Mouse (Mus musculus): ENCODE measurements around the gene Odf3l1.

The Odf3l1 gene

DNA sequence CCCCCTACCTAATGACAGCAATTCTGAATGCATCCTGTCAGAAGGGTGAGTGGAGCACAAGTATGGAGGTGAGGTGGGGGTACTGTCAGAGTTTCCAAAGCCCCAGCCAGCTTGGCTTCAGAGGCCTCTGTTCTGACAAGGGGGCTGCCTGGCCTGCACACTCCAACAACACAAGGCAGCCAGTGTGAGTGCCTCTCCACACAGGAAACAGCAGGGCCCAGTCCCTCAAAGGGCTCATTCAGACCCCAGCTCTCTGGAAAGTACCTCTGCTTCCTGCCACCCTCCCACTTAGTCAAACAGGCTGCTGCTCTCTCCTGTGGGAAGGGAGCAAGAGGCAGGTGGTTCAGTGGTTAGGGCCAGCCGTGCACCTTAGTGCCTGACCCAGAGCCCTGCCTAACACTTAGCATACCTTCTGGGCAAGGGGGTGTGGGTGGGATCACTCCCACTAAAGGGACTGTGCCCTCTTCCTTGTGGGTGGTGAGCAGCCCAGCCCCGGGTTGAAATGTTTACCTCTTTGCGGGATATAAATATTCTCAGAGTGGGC is 17.1 kb upstream of the Odf3l1 start:
- no peak for DNase-seq (ENCODE audit: low spot score)

- DNase-seq (ENCODE audit: low spot score) = no peak
These were observed 16.3 kb upstream of the Odf3l1 start for GRCm38 (mm10) chr9:56880790-56881189.

DNA sequence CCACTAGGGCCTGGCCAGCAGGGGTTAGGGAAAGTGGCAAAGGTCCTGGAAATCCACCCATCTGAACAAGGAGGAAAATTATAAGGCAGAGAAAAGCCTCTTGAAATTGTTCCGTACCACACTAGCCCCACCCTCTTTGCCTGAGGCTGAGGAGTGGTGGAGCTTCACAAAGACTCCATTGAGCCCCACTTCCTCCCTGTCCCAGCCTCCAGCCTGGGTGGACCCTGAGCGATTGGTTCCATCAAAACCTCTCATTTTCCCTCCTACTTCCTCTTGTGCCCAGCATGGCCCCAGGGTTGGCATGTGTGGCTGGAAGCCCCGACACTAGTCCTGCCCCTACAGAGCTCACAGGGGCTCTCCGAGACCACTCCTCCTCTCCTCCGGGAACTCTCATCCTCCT is 12.8 kb upstream of the Odf3l1 start:
- no peak for DNase-seq (ENCODE audit: low spot score)

DNA sequence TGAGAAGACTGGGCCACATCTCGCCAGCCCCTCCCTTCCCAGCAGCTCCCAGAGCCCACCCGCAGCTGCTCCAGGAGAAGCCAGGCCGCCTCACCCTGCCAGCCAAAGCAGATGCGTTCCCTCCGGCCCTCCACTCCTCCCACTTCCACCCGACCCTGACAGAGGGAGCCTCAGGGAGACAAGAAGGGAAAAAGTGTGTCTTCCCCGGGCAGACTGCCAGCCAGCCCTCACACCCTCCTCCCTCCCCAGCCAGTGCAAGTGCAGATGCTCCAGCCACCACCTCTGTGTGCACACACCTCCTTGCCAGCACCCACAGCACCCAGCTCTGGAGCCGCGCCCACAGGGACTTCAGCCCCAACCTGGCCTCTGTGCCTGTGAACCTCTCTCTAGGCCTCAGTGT is 12.3 kb upstream of the Odf3l1 start:
- no peak for DNase-seq (ENCODE audit: low spot score)

GRCm38 (mm10) chr9:56873097-56873496 is 8.6 kb upstream of the Odf3l1 start:
- no peak for DNase-seq (ENCODE audit: low spot score)

DNA sequence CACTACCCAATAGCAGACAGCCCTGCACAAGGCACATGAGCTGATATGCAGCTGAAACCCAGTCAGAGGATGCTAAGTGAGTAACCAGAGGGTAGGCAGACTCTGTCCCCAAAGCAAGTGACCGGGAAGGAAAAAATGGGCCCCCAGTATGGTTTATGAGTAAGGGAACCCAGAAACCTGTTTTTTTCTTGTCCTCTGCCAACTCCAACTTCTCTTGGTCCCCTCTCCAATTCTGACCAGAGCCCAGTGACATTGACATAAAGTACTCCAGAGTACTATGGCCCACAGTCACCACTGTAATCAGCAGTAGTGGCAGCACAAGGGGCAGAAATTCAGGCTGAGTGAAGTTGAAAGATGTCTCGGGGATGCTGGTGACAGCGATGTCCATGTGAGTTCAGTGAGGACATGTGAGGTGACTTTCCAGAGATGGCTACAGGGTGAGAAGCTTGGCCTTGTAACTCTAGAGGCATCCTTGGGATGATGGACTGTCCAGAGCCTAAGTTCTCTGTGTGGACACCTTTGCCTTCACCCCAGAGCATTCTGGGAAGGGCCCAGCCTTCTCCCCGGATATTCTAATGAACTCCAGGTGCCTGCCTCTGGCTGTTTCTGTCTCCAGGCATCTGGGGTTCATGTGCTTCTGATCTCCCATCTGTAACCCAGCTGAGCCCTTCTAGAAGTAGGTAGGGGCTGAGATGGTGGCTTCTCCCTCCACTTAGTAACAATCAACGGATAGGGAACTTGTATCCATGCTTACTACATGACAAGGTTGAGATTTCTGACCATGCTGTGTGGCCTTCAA is 7.8 kb upstream of the Odf3l1 start:
- no peak for DNase-seq (ENCODE audit: low spot score)

- DNase-seq (ENCODE audit: low spot score) = no peak
These were observed 6.7 kb upstream of the Odf3l1 start for GRCm38 (mm10) chr9:56871191-56871590.

- no peak for DNase-seq (ENCODE audit: low spot score)
These were observed 6.3 kb upstream of the Odf3l1 start for GRCm38 (mm10) chr9:56870778-56871177.

- DNase-seq (ENCODE audit: low spot score) = no peak
These were observed 5.1 kb upstream of the Odf3l1 start for GRCm38 (mm10) chr9:56869552-56869951.

- DNase-seq (ENCODE audit: low spot score) = no peak
These were observed 3.8 kb upstream of the Odf3l1 start for GRCm38 (mm10) chr9:56868292-56868691.

- DNase-seq (ENCODE audit: low spot score) = no peak
These were observed 2.0 kb upstream of the Odf3l1 start for GRCm38 (mm10) chr9:56866430-56866829.

DNA sequence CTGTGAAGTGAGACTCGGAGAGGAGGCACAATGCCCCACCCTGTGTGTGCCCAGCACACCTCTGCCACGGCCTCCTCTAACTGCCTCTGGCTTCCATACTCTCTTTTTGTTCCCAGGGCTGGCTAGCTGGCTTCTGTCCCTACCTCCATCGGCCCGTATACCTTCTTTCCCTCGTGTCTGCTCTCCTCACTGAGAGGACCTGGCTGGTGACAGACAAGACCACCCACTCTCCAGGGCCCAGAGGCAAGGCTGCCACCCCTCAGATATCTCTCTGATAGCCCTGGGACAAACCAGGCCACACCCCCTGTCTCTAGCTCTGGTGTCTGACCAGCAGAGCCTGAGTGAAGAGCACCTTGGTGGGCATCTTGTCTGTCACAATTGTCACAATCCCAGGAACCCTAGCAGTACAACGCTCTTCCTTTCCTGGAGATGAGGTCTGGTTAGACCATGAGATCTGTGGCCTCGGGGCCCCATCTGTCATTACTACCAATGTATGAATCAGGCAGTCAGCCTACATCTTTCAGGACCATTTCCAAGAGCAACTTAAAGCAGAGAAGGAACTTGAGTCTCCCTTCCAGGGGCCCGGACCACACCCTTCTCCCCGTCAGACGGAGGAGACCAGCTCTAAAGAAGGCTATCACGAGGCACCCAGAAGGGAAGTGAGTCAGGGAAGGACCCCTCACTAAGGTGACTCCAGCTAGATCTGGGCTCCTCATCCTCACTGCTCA is 1.4 kb upstream of the Odf3l1 start:
- no peak for DNase-seq (ENCODE audit: low spot score)

GRCm38 (mm10) chr9:56864832-56865231 is 353 bp upstream of the Odf3l1 start, which contains the start of gene Cspg4:
Gene Cspg4 (plus strand): TSS chr9:56865033.
- DNase-seq (ENCODE audit: low spot score) = peak; percentile 42

DNA sequence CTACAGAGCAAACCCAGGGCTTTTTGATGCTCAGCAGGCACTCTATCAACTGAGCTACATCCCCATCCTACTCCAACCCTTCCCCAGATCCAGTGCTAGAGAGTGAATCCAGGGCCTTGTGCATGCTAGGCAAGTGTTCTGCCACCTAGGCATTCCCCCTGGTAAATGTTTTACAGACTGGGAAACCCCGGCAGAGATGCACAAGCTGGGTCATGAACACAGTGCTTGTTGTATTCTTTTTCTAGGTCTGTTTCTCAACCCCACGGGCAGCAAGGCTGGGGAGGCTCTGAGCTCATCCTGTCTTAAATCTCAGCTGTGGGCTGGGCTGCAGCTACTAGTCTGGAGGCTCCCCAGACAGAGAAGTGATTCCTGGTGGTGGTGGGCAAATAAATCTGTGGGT is 1.6 kb downstream of the Odf3l1 start:
- DNase-seq (ENCODE audit: low spot score) = no peak

DNA sequence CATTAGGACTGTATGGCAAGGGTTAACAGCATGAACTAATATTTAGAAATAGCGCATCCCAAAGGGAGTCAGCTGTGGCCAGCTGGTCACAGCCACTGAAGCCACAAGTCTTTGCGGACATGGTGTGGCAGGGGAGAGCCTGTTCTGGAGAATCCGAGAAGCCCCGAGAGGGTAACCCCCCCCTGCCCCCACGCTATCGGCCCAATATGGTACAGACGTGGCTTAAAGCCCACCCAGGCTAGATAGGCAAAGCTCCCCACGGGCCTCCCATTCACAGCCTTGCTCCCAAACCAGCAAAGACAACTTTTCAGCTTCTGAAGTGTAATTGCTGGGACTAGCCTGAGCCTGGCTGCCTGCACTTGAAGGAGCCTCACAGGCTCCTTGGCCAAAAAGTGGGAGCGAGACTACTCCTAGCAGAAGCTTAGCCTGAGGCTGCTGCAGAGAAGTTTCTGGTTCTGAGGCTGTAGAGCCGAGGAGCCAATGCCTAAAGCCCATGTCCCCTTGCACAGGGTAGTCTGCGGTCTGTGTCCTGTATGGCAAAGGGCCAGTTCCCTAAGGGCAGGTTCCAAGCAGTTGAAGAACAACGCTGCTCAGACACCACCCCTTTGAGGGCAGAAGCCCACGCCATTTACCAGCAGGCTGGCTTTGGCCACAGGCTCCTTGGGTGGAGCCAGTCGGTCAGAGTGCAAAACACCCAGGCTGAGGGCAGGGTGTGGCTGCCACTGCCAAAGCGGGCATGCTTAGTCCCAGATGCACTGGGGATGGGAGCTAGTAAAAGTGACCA is 3.8 kb downstream of the Odf3l1 start:
- DNase-seq (ENCODE audit: low spot score) = no peak

DNA sequence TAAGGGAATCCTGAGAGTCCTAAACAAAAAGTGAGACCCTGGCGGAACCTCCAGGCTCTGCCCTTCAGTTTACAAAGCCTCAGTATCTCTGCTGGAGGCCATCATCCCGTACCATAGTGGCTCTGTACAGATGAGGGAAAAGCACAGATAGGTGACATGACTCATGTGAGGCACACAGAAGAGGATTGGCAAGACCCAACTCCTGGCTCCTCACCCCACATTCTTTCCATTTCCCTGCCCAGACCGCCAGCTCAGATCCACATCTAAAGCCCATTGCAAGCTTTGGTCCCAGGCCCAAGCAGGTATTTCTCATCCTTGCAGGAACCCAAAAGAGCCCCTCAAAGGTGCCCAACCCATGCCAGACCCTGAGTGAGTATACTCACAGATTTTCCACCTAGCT is 4.4 kb downstream of the Odf3l1 start:
- DNase-seq (ENCODE audit: low spot score) = no peak

DNA sequence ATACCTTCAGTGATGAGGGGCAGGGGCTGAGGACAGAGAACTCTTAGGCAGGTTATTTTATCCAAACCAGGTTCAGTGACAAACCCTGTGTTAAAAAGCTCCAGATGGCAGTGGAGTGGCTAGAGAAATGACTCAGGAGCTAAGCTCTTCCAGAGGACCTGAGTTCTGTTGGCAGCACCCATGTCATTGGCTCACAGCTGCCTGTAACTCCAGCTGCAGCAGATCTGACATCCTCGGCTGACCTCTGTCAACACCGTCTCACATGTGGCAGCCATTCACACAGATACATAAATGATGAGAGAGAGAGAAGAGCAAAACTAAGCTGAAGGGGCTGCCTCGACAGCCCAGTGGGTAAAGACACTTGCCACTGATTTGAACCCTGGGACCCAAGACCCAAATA is 7.0 kb downstream of the Odf3l1 start:
- DNase-seq (ENCODE audit: low spot score) = no peak

DNA sequence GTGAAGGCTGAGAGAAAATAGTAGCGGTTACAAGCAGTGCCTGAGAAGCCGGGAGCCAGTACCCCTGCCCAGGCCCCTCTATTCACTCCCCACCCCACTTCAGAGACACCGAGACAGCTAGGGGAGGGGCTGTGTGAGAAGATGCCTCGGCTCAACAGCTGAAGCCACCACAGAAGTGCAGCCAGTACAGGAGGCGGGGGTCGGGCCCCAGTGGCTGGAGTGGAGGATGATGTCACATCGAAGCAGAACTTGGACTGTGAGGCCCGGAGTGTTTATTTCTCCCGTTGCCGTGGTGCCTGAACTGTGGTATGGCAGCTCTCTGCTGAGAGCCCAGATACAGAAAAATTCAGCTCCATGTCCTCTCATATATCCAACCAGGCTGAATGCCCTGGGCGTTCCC is 12.7 kb downstream of the Odf3l1 start:
- no peak for DNase-seq (ENCODE audit: low spot score)

DNA sequence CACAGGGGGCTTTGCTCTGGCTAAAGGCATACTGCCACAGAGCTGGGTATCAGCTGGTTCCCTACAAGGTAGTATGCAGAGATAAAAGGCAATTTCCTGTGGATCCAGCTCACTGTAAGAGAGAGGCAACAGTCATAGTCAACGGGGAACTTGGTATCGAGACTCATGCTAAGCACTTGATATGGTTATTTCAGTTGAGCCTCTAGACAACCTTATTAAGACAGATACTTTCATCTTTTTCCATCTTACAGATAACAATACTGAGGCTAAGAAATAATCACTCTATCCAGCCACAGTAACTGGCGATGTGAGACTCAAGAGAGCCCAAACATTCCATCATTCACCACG is 13.6 kb downstream of the Odf3l1 start:
- no peak for DNase-seq (ENCODE audit: low spot score)

GRCm38 (mm10) chr9:56850128-56850904 is 14.2 kb downstream of the Odf3l1 start:
- no peak for DNase-seq (ENCODE audit: low spot score)

- DNase-seq (ENCODE audit: low spot score) = peak; percentile 47
These were observed 17.0 kb downstream of the Odf3l1 start for GRCm38 (mm10) chr9:56847523-56847922.

GRCm38 (mm10) chr9:56844644-56845043 is 19.8 kb downstream of the Odf3l1 start:
- no peak for DNase-seq (ENCODE audit: low spot score)

All from urinary bladder, postnatal 25 days (tissue).